Mouse (Mus musculus): ENCODE data around the gene Lzts2. TPM values are rescaled to one million over a fixed set of nuclear protein-coding genes. Genes with fewer than 3 reads are reported as not detected.
A peak's percentile ranks its signal among the peaks of the same experiment; 100 is the strongest.

Gene Lzts2
- polyA plus RNA-seq, 1 experiment from 2014 or later: 105 TPM

- peaks cover 69% of the 10 kb centered on the region for H3K27me3 ChIP-seq
- H3K9me3 ChIP-seq: no peaks in the 10 kb centered on the region
- WGBS: under 1% methylated on average over 45 of the region's 45 CpGs
- peak; percentile 67 for ATAC-seq (ENCODE audit: insufficient number of reproducible peaks, insufficient read depth, low FRiP score, low TSS enrichment, low read depth)
- H3K36me3 ChIP-seq: no peaks in the 10 kb centered on the region
- H3K27ac ChIP-seq: peak within 1 kb of the TSS; percentile 93
- peak within 1 kb of the TSS; percentile 58 for H3K4me3 ChIP-seq (replicated peaks)
- H3K4me2 ChIP-seq: peak within 1 kb of the TSS; percentile 96
- peak within 1 kb of the TSS; percentile 77 for H3K9ac ChIP-seq (replicated peaks)
- peaks cover 47% of the 10 kb centered on the region for H3K4me1 ChIP-seq (replicated peaks)
Observed at GRCm38 (mm10) chr19:45074580-45075322, 60.5 kb downstream of the Lzts2 start, which contains the start of gene Kazald1. Gene Kazald1 (plus strand): TSS chr19:45075241.

DNA sequence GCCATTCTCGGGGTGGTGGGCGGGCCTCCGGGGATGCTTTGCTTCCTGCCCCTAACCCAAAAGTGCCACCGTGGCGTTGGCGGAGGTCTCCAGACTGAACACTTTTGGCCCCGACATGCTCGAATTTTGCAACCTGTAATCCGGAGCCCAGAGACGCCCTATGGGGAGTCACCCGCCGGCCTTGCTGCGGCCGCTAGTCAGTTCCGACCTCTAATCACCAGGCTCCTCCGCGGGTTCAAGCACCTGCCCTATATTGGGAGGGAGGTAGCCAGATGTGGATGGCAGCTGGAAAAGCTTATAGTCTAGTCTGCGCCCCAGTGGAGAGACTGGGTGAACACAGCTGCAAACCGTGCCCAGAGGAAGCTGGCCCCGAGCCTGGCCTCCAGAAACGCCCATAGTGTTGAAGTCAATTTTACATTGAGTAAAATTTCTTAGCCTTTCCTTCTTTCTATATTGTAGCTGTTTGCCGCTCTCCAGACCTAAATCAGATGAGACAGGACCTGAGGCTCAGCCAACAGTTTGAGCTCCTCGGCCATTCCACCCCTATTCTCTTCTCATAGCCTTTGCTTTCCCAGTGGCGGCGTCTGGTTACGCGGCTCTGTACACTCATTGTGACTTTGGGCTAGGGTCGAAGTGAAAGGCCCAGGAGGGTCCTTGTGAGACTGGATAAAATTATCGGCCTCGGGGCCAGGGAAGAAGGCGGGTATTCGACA lies 61.3 kb downstream of the Lzts2 start:
- under 1% methylated on average over 32 of the region's 32 CpGs for WGBS
- peak; percentile 34; the same call in 1 of the 2 replicates for ATAC-seq (ENCODE audit: insufficient number of reproducible peaks, insufficient read depth, low FRiP score, low TSS enrichment, low read depth)

DNA sequence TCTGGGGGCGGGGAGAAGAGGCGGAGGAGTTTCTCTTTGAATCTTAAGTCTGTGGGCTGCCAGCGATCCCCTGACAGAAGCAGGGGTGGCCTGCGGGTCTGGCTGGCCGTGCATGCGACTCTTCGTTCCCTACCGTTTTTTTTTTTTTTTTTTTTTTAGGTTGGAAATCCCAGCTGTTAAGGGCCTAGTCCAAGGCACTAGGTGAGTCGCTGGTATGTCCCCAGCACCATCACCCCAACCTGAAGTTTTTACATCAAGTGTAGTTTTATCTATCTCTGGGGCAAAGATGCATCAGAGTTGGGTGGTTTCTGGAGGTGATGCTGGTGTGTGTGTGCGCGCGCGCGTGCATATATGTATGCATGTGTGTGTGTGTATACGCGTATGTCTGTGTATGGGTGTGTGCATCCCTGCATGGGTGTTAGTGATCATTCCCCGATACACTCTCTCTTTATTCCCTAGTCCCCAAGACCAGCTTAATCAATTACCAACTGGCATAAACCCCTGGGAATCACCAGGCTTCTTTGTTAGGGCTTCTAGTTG lies 61.9 kb downstream of the Lzts2 start:
- Histone ChIP-seq H3K9me3 (no peaks in the 10 kb centered on the region), H3K4me3 (replicated peaks) (peak overlapping the region; percentile 58), H3K9ac (replicated peaks) (no peak overlapping the region), H3K4me2 (peak overlapping the region; percentile 96), H3K27me3 (peaks cover 74% of the 10 kb centered on the region), H3K4me1 (replicated peaks) (peaks cover 61% of the 10 kb centered on the region), H3K27ac (0 out of 2 replicates have a peak overlapping the region, but pooled peaks have one; percentile 93), H3K36me3 (no peaks in the 10 kb centered on the region)
- no peak for ATAC-seq (ENCODE audit: insufficient number of reproducible peaks, insufficient read depth, low FRiP score, low TSS enrichment, low read depth)
- 9% methylated on average over 17 of the region's 17 CpGs for WGBS

More for the DNA sequence above, 61.3 kb downstream of the Lzts2 start:
- Histone ChIP-seq H3K4me3 (replicated peaks) (peak overlapping the region; percentile 58), H3K36me3 (no peaks in the 10 kb centered on the region), H3K4me1 (replicated peaks) (peaks cover 55% of the 10 kb centered on the region), H3K9ac (replicated peaks) (peak overlapping the region; percentile 77), H3K27me3 (peaks cover 74% of the 10 kb centered on the region), H3K9me3 (no peaks in the 10 kb centered on the region), H3K4me2 (peak overlapping the region; percentile 96), H3K27ac (peak overlapping the region; percentile 93; the same call in 1 of the 2 replicates)

Other genes with a start within 250 kb of the Lzts2 start
- 49.7 and 53.2 TPM in 2 replicates for gene Slf2, start 83.3 kb upstream of the Lzts2 start, polyA plus RNA-seq (2016; fragmentation: Nextera tagmentation; extraction: Ambion mirVana)
- gene Sema4g, start 25.3 kb upstream of the Lzts2 start, polyA plus RNA-seq (2016; fragmentation: Nextera tagmentation; extraction: Ambion mirVana): 6.5 and 6.9 TPM in 2 replicates
- 27.8 and 27.9 TPM in 2 replicates for gene Twnk, start 8.8 kb upstream of the Lzts2 start, polyA plus RNA-seq (2016; fragmentation: Nextera tagmentation; extraction: Ambion mirVana)
- 77.5 and 78.5 TPM in 2 replicates for gene Mrpl43, start 8.0 kb upstream of the Lzts2 start, polyA plus RNA-seq (2016; fragmentation: Nextera tagmentation; extraction: Ambion mirVana)
- 0.20 and 0.56 TPM in 2 replicates for gene Pdzd7, start 31.3 kb downstream of the Lzts2 start, polyA plus RNA-seq (2016; fragmentation: Nextera tagmentation; extraction: Ambion mirVana)
- 18.3 and 19.2 TPM in 2 replicates for gene Sfxn3, start 33.1 kb downstream of the Lzts2 start, polyA plus RNA-seq (2016; fragmentation: Nextera tagmentation; extraction: Ambion mirVana)
- gene Kazald1, start 60.8 kb downstream of the Lzts2 start, polyA plus RNA-seq (2016; fragmentation: Nextera tagmentation; extraction: Ambion mirVana): 3.3 and 4.1 TPM in 2 replicates
- gene Tlx1, start 136.3 kb downstream of the Lzts2 start, polyA plus RNA-seq (2016; fragmentation: Nextera tagmentation; extraction: Ambion mirVana): 0.39 and 0.63 TPM in 2 replicates
- 2.8 and 3.1 TPM in 2 replicates for gene Lbx1, start 221.4 kb downstream of the Lzts2 start, polyA plus RNA-seq (2016; fragmentation: Nextera tagmentation; extraction: Ambion mirVana)

Measured in limb, embryonic 12.5 days (tissue).